Mouse (Mus musculus) CD4-positive, CD25-positive, alpha-beta regulatory T cell, adult 2 months (primary cell): ENCODE data around the gene Rgma.

Experiments used
- DNase-seq: peaks from one replicate; pipeline ENCODE4 v3.0.0-alpha.2; 2012; ENCODE audit warnings: low read depth, low spot score

The Rgma gene

GRCm38 (mm10) chr7:73371587-73372321, 3.6 kb upstream of the Rgma start:
- no peak for DNase-seq

DNA sequence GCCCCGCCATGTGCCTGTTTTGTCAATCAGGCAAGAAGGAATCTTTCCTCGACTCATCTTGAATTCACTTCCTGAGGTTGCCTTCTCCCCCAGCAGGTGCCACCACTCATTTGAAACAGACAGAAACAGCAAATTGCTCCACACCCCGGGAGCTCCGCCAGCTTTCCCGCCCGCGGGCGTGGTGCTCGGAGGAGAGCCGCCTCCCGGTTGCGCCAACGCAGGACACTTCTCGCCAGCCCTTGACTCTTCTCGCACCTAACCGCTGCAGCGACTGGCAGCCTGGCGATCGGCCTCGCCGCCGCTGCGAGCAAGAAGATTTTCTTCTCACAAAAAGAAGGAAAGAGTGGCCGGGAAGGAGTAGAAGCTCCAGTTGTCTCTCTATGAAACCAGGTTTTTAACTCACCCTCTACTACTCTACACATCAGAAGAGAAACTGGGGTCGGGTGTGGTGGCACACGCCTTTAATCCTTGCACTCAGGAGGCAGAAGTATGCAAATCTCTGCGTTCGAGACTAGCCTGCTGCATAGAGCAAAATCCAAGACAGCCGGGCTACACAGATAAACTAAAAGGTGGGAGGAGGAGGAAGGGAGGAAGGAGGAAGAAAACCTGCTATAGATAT, 2.8 kb upstream of the Rgma start:
- DNase-seq: no peak

DNA sequence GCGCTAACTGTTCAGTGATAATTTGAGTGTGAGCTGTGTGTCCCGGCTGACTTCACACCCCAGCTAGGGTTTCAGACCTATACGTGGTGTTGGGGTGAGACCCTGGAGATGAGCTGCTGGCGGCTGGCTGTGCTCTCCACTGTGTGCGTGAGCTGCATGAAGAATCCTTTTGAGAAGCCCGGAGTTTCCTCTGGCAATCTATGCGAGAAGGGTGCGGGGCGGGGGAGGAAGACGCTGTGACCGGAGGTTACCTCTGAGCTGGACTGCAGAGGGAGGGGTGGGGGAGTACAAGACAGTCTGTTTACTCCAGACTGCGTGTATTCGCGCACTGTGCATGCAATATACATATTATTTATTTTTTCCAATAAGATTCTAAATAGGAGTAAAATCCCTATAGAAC, 582 bp upstream of the Rgma start:
- no peak for DNase-seq

DNA sequence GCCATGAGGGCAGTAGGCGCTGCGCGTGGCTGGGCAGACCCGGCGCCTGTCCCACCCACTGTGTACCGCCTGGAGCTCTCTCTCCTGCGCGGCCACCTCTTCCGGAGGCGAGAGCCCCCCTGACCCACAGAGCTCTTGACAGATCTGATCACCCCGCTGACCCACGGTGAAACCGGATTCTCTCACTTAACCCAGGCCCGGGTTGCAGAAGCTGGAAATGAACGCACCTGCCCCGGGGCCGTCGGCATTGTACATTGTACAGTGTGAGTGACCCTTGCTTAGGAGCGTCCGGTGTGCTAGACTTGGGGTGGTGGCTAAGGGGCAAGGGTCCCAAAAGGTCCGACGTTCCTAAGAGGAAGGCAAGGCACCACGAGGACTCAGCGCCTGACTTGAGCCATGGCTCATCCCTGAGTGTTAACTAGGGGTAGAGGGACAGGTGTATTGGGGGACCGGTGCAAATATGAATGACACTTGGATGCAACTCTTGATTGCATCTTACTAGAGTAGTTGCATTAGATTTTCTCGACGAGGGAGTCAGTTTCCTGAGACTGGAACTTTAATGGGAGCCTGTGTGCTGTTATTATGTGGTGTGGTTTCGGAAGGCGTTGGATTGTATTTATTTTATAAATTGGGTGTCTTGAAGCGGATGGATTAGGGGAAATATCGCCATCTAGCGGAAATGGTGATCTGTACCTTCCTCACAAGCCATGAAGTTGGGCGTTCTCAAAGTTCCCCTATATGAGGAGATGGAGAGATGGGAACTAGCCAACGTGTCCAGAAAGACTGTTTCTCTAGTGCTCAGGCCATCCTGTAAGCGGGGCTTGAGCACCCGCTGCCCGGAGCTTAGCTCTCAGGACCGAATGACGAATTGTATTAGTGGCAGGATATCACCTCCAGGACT, 1.0 kb downstream of the Rgma start:
- DNase-seq: peak; percentile 74

GRCm38 (mm10) chr7:73377307-73377706, 2.0 kb downstream of the Rgma start:
- DNase-seq: no peak

- DNase-seq: no peak
Observed at GRCm38 (mm10) chr7:73378034-73378433, 2.7 kb downstream of the Rgma start.

- no peak for DNase-seq
Observed at GRCm38 (mm10) chr7:73382843-73383242, 7.5 kb downstream of the Rgma start.

DNA sequence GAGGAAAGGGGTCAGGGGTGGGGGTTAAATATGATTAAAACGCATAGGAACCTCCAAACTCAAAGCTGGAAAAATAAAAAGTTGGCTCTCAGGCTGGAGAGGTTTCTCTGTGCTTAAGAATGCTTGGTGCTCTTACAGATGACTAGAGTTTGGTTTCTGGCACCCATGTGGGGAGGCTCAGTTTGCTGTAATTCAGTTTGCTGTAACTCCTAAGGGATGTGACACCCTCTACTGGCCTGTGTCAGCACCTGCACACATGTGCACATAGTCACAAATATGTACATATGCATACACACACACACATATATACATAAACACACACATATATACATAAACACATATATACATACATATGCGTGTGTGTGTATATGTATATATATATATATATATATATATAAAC, 13.6 kb downstream of the Rgma start:
- no peak for DNase-seq

- no peak for DNase-seq
Observed at GRCm38 (mm10) chr7:73389419-73389818, 14.1 kb downstream of the Rgma start.

- no peak for DNase-seq
Observed at GRCm38 (mm10) chr7:73389871-73390294, 14.6 kb downstream of the Rgma start.

- no peak for DNase-seq
Observed at GRCm38 (mm10) chr7:73390426-73391001, 15.2 kb downstream of the Rgma start.

GRCm38 (mm10) chr7:73391002-73391517, 15.8 kb downstream of the Rgma start:
- no peak for DNase-seq

DNA sequence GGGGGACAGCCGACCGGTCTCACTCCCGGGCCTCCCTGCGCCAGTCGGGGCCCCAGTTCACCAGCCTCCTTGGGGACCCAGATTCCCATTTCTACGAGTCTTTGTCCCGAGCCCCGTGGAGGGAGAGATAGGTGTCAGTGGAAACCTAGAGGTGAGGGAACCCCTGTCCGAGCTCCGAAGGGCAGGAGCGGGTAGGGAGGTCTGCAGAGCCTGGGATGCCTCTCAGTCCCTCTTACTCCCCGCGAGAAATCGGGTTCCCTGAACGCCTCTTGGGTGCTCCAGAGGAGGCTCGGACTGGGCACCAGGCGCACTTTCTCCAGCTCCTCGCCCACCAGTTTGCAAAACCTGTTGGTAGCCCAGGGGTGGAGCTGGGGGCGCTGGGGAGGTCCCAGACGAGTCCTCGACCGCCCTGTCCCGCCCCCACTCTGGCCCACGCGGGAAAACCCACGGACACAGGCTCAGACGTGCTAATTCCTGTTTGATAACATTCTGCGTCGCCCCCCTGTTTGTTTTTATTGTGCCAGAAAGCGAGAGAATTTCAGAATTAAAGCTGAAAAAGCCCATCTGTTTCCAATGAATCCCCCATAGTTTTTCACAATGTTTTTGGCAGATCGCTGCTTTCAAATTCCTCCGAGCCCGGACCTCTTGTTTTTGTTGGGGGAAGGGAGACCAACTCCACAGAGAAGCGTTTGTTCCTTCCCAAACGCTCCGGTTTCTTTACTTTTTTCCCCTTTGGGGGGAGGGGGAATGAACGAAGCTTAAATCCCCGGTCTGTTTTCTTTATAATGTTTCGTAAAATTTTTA, 16.4 kb downstream of the Rgma start:
- DNase-seq: no peak

- DNase-seq: no peak
Observed at GRCm38 (mm10) chr7:73392359-73392758, 17.1 kb downstream of the Rgma start.

GRCm38 (mm10) chr7:73393307-73394012, 18.2 kb downstream of the Rgma start:
- no peak for DNase-seq

GRCm38 (mm10) chr7:73394013-73394409, 18.7 kb downstream of the Rgma start:
- no peak for DNase-seq

DNA sequence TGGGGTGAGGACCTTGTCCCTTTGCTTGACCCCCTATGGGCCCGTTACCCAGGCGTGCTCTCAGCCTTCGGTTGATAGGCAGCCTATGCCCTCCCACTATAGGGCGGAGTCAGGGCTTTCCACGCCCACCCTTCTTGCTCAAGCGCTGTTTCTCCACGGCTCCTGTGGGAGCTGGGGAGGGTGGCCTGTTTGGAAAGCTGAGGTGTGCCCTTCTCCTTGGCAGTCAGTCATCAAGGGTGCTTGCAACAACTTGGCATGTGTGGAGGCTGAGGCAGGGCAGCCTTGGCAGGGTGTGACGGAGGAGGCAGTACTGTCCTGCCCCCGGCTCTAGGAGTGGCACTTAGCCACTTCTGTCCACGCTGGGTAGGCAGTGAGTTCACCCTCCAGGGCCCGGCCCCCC, 23.0 kb downstream of the Rgma start:
- peak; percentile 14 for DNase-seq

DNA sequence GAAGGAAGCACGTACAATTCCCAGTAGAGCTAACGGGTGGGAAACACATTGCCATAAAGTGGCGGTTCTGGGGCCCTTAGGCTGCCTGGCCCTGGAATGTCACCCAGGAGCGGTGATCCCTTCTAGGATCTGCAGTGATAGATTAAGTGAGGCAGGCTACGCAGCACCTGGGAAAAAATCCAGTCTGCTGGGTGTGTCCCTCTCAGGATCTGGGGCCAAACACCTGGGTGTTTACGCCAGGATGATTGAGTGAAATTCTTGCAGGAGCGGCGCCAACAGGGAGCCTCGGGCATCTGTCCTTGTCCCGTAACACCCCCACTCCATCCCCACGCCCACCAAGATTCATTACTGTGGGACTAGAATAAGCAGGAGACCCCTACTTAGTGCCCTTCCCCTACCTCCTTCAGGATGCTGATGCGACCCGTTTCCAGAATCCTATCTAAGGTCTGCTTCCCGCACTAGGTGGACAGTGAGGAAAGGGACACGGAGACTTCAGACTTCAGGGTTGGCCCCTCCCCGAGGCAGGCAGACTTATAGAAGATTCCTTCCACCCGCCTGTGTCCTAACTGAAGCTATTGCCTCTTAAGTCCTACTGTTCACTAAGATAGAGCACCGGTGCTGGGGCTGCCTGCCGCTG, 23.6 kb downstream of the Rgma start:
- no peak for DNase-seq

GRCm38 (mm10) chr7:73399501-73400044, 24.3 kb downstream of the Rgma start:
- DNase-seq: peak; percentile 61
